Mouse (Mus musculus): Measurements from ENCODE around the gene 2010111I01Rik. TPM values are rescaled to one million over a fixed set of nuclear protein-coding genes. Genes with fewer than 3 reads are reported as not detected.
"Not testable (repeated sequence)": the region's sequence is repeated elsewhere in the genome, so short reads cannot be mapped to it uniquely, and the experiment has no call there.

Gene 2010111I01Rik
- total and polyA plus RNA-seq, 3 experiments, result 13.3 to 19.8 (median 14.4) TPM

DNA sequence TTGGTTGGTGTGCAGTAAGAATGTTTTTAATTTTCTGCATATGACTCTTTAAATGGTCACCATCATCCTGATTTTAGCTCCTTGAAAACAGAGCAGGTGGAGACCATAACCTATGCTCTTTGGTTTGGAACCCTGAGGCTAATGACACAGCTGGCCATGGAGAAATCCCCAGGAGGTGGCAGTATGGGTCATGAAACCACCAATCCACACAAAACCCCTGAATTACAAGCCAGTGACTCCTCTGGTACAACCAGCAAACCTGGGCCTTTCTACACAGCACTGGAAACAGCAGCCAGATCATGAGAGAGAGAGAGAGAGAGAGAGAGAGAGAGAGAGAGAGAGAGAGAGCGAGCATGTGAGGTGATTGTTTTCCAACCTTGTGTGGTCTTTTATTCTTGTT lies 38.2 kb upstream of the 2010111I01Rik start:
- Histone ChIP-seq H3K79me2 (replicated peaks; ENCODE audit: control insufficient read depth, extremely low read depth, insufficient read depth, poor library complexity, severe bottlenecking) (no peaks in the 10 kb centered on the region), H3K4me1 (ENCODE audit: control insufficient read depth in 1 of 2, insufficient read depth in 2 of 2) (no peaks in the 10 kb centered on the region), H3K9ac (ENCODE audit: insufficient read depth, low read depth) (no peak overlapping the region), H3K4me3 (replicated peaks in 1 of 3; ENCODE audit: low read depth in 2 of 3, low read length in 2 of 3, poor library complexity in 1 of 3) (no peak overlapping the region), H3K36me3 (replicated peaks in 1 of 2; ENCODE audit: control insufficient read depth in 1 of 2, insufficient read depth in 1 of 2, low read length in 1 of 2) (no peaks in the 10 kb centered on the region), H3K4me2 (ENCODE audit: insufficient read depth, low read depth, poor library complexity, severe bottlenecking) (no peak overlapping the region), H3K27ac (ENCODE audit: insufficient read depth, low read depth) (no peak overlapping the region), H3K9me3 (replicated peaks; ENCODE audit: low read length) (no peaks in the 10 kb centered on the region), H3K27me3 (replicated peaks) (no peaks in the 10 kb centered on the region)
- TF ChIP-seq CTCF (conservative IDR thresholded peaks at IDR 0.05 in 1 of 2, IDR thresholded peaks at IDR 0.05 in 1 of 2; ENCODE audit: low read depth in 2 of 2, low read length in 2 of 2) (peak in 1 of 2 experiments; percentile 72; a peak in 2 of 4 replicates), RAD21 (IDR thresholded peaks at IDR 0.05; ENCODE audit: low read depth, low read length) (peak; percentile 70), ZC3H11A (IDR thresholded peaks at IDR 0.05; ENCODE audit: low read depth, low read length) (peak; percentile 36; the same call in 1 of the 2 replicates), RCOR1 (conservative IDR thresholded peaks at IDR 0.05; ENCODE audit: low read depth, low read length) (no peak), SMC3 (IDR thresholded peaks at IDR 0.05; ENCODE audit: low read depth, low read length) (peak; percentile 71)
- peak; percentile 40 for DNase-seq (ENCODE audit: extremely low read depth)
- in situ Hi-C loops (cut with MboI; ENCODE audit: low pct_ligation_motif_present, low pct_unique_long_range_greater_than_20kb, low sequenced_read_pairs) (loop anchor here (5.0 kb wide), 1 partner anchor 411 kb away; no protein-coding TSS in a partner anchor), dilution Hi-C loops (cut with MboI; ENCODE audit: extremely low pct_ligation_motif_present, extremely low pct_unique_long_range_greater_than_20kb, low sequenced_read_pairs) (no loop called here)

DNA sequence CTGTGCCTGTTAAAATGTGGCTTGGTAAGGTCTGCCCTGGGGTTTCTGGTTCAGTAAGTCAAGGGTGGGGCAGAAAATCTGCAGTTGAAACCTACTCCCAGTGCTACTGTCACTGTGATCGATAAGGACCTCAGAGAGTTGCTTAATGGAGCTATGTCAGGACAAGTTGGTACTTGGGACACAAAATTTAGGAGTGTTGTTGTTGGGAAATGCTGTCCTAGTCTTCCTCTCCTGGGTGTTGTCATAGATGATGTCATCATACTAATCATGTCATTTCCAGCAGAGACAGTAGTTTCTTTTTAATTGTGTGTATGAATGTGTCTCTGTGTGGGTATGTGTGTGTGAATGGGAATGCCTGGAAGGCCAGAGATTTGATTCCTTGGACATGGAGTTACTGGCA lies 37.2 kb upstream of the 2010111I01Rik start:
- no peaks in the 10 kb centered on the region for H3K36me3 ChIP-seq (replicated peaks in 1 of 2; ENCODE audit: control insufficient read depth in 1 of 2, insufficient read depth in 1 of 2, low read length in 1 of 2)
- no peak overlapping the region for H3K4me3 ChIP-seq (replicated peaks in 1 of 3; ENCODE audit: low read depth in 2 of 3, low read length in 2 of 3, poor library complexity in 1 of 3)
- no peaks in the 10 kb centered on the region for H3K9me3 ChIP-seq (replicated peaks; ENCODE audit: low read length)
- no peak overlapping the region for H3K27ac ChIP-seq (ENCODE audit: insufficient read depth, low read depth)
- TF ChIP-seq E2F4 (IDR thresholded peaks at IDR 0.05; ENCODE audit: insufficient replicate concordance, low read depth, low read length) (no peak), ZC3H11A (IDR thresholded peaks at IDR 0.05; ENCODE audit: low read depth, low read length) (no peak), ELF1 (IDR thresholded peaks at IDR 0.05; ENCODE audit: low read depth, low read length) (no peak), IRF4 (IDR thresholded peaks at IDR 0.05; ENCODE audit: low read depth, low read length) (no peak), TCF12 (IDR thresholded peaks at IDR 0.05; ENCODE audit: low read depth, low read length) (no peak), EP300 (IDR thresholded peaks at IDR 0.05; ENCODE audit: low read length) (no peak), UBTF (IDR thresholded peaks at IDR 0.05; ENCODE audit: low read depth, low read length) (no peak), HCFC1 (IDR thresholded peaks at IDR 0.05; ENCODE audit: low read depth, low read length) (no peak), CHD1 (IDR thresholded peaks at IDR 0.05; ENCODE audit: low read depth, low read length) (no peak), CHD2 (IDR thresholded peaks at IDR 0.05; ENCODE audit: low read length) (no peak), ETS1 (conservative IDR thresholded peaks at IDR 0.05; ENCODE audit: low read depth, low read length) (no peak), MYC (IDR thresholded peaks at IDR 0.05; ENCODE audit: low read depth, low read length) (no peak), ZMIZ1 (IDR thresholded peaks at IDR 0.05; ENCODE audit: low read depth, low read length) (no peak)
- dilution Hi-C loops (cut with MboI; ENCODE audit: extremely low pct_ligation_motif_present, extremely low pct_unique_long_range_greater_than_20kb, low sequenced_read_pairs) (no loop called here), in situ Hi-C loops (cut with MboI; ENCODE audit: low pct_ligation_motif_present, low pct_unique_long_range_greater_than_20kb, low sequenced_read_pairs) (loop anchor here (5.0 kb wide), 1 partner anchor 410 kb away; no protein-coding TSS in a partner anchor)
- H3K9ac ChIP-seq (ENCODE audit: insufficient read depth, low read depth), result no peak overlapping the region
- H3K79me2 ChIP-seq (replicated peaks; ENCODE audit: control insufficient read depth, extremely low read depth, insufficient read depth, poor library complexity, severe bottlenecking), result no peaks in the 10 kb centered on the region
- no peaks in the 10 kb centered on the region for H3K4me1 ChIP-seq (ENCODE audit: control insufficient read depth in 1 of 2, insufficient read depth in 2 of 2)
- no peaks in the 10 kb centered on the region for H3K27me3 ChIP-seq (replicated peaks)
- no peak overlapping the region for H3K4me2 ChIP-seq (ENCODE audit: insufficient read depth, low read depth, poor library complexity, severe bottlenecking)
- DNase-seq (ENCODE audit: extremely low read depth), result no peak

DNA sequence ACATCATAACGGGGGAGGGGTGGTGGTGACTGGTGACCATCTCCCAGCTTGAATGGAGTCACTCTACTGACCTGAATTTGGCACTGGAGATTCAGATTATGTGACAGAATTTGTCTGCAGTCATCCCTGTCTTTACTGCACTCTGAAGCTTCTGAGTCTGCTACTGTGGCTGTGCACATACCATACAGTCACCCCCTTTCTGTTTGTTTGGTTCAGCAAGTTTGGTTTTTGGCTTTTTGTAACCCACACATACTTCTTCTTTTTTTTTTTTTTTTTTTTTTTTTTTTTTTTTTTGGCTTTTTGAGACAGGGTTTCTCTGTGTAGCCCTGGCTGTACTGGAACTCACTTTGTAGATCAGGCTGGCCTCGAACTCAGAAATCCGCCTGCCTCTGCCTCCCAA lies 35.5 kb upstream of the 2010111I01Rik start:
- H3K4me1 ChIP-seq (ENCODE audit: control insufficient read depth in 1 of 2, insufficient read depth in 2 of 2); dilution Hi-C loops (cut with MboI; ENCODE audit: extremely low pct_ligation_motif_present, extremely low pct_unique_long_range_greater_than_20kb, low sequenced_read_pairs); H3K36me3 ChIP-seq (replicated peaks in 1 of 2; ENCODE audit: control insufficient read depth in 1 of 2, insufficient read depth in 1 of 2, low read length in 1 of 2); H3K9me3 ChIP-seq (replicated peaks; ENCODE audit: low read length); H3K9ac ChIP-seq (ENCODE audit: insufficient read depth, low read depth); H3K27me3 ChIP-seq (replicated peaks); H3K79me2 ChIP-seq (replicated peaks; ENCODE audit: control insufficient read depth, extremely low read depth, insufficient read depth, poor library complexity, severe bottlenecking); DNase-seq (ENCODE audit: extremely low read depth); H3K27ac ChIP-seq (ENCODE audit: insufficient read depth, low read depth); H3K4me3 ChIP-seq (replicated peaks in 1 of 3; ENCODE audit: low read depth in 2 of 3, low read length in 2 of 3, poor library complexity in 1 of 3); H3K4me2 ChIP-seq (ENCODE audit: insufficient read depth, low read depth, poor library complexity, severe bottlenecking): not testable (repeated sequence)
- in situ Hi-C loops (cut with MboI; ENCODE audit: low pct_ligation_motif_present, low pct_unique_long_range_greater_than_20kb, low sequenced_read_pairs), result loop anchor here (5.0 kb wide), 1 partner anchor 408 kb away; no protein-coding TSS in a partner anchor

All from CH12.LX (cell line).